Mouse (Mus musculus) spleen, postnatal 4 days (tissue): Measurements from ENCODE around the gene Slc38a3.
A peak's percentile ranks its signal among the peaks of the same experiment; 100 is the strongest.

Source experiments
- DNase-seq, 2 experiments: peaks; one replicate each; pipeline ENCODE4 v3.0.0; 2022; ENCODE audit warnings: low spot score in 2 of 2

The Slc38a3 gene

DNA sequence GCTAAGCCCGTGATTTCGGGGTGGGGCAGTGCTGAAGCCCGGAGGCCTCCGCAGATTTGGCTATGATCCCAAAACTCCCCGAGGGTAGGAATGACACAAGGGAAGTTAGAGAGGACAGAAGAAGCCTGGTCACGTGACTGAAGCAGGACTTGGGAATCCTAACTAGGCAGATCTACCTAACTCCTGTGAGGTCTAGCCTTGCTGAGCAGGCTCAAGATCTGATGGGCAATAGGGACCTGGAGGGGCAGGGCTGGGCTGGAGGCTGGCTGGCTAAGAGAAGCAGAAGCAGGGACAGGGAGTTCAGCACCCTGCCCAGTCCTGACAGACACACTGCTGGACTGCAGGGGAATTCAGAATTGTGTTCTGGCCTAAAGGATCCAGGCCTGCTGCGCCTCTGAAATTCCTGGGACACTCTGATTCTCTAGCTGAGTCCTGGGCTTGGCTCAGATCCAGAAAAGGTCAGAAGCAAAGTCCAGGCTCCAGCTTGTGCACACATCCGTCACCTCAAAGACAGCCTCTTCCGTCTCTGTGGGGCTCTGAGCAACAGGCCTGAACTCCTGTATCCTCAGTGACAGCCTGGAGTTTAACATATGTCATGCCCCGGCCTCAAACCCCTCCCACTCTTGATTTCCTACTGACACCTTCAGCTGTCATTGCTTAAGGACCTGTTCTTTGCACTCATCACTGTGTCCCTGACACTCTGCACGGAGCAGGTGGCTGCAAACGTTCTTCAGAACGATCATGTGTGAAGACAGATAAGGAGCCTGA lies 50.4 kb downstream of the Slc38a3 start:
- DNase-seq = no peak

- DNase-seq = no peak
Observed at GRCm38 (mm10) chr9:107618098-107618497, 51.2 kb downstream of the Slc38a3 start.

DNA sequence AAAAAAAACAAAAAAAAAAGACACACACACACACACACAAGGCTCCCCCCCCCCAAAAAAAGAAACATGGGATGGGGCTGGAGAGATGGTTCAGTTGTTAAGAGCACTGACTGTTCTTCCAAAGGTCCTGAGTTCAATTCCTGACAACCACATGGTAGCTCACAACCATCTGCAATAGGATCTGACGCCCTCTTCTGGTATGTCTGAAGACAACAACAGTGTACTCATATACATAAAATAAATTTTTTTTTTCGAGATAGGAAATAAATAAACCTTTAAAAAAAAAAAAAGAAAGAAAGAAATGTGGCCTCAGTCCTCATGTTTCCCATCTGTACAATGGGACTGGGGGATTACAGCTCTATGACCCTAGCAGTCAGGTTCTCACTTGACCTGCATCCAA lies 51.9 kb downstream of the Slc38a3 start:
- no peak for DNase-seq

- no peak for DNase-seq
Observed at GRCm38 (mm10) chr9:107615035-107615434, 54.3 kb downstream of the Slc38a3 start.

GRCm38 (mm10) chr9:107612945-107613569 lies 56.3 kb downstream of the Slc38a3 start:
- DNase-seq = no peak

- peak; percentile 98 to 100 for DNase-seq
Observed at GRCm38 (mm10) chr9:107612191-107612944, 57.0 kb downstream of the Slc38a3 start.

DNA sequence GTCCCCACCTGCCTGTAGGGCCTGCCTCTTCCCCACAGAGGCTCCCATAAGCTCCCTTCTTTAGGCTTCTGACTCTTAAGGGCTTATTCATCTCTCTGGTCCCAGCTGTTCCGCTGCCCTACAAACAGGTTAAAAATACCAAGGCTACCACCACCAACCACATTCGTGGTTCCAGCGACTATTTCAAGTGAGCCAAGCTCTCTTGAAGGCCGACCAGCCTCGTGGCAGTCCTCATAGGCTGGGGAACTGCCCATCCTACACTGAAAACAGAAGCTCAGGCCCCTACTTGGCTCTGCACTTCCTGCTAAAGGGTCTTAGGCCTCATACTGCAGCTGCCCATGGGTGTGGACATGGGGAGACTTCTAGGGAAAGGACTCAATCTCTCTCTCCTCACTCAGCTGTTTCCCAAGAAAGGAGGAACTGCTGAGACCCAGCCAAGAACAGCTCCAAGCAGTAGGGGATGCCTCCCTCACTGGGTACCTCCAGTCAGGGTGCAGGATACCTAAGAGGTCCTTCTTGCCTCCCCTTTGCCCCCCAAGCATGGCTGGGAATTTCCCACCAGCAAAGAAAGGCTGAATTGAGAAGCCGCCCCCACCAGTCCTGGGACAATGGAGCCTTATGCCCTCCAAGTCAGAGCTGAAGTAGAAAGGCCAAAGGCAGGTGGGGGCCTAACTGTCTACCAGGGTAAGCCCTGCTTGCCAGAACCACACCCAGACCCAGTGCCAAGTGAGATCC lies 57.7 kb downstream of the Slc38a3 start:
- DNase-seq = no peak

GRCm38 (mm10) chr9:107609433-107609830 lies 59.9 kb downstream of the Slc38a3 start:
- no peak for DNase-seq

DNA sequence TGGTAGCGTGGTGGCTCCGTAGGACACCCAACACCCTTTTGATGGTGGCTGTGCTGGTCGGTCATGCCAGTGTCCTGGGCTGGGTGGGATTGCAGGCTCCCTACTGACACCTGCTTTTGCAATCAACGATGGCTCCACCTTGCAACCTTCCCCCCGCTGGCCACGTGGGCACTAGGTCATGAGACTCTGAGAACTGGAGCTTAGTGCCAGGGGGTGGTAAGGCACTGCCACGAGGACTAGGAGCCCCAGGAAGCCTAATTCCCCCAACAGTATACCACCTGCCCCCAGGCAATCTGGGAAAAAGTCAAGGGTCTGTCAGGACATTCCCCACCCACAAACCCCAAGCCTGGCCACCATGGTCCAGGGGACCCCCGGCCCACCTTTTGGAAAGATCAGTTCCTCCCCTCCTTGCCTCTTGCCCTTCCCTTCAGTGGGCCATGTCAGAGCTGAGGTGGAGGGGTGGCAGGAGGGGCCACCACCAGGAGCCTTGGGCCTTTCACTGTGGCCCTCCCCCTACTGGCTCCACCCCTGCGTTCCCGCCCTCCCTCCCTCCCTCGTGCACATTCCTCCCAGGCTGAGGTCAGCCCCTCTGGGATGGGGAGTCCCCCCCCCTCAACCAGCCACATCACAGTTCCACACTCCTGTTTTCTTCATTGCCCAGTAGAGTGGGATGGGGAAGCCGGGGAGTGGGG lies 60.4 kb downstream of the Slc38a3 start, which contains the start of gene Sema3b:
Gene Sema3b, minus strand, starts transcription at position 489 of the 692 bp plus-strand sequence.
- no peak for DNase-seq

GRCm38 (mm10) chr9:107607653-107608245 lies 61.6 kb downstream of the Slc38a3 start:
- no peak for DNase-seq

GRCm38 (mm10) chr9:107607036-107607435 lies 62.3 kb downstream of the Slc38a3 start:
- DNase-seq = no peak

GRCm38 (mm10) chr9:107606591-107606990 lies 62.7 kb downstream of the Slc38a3 start:
- no peak for DNase-seq

DNA sequence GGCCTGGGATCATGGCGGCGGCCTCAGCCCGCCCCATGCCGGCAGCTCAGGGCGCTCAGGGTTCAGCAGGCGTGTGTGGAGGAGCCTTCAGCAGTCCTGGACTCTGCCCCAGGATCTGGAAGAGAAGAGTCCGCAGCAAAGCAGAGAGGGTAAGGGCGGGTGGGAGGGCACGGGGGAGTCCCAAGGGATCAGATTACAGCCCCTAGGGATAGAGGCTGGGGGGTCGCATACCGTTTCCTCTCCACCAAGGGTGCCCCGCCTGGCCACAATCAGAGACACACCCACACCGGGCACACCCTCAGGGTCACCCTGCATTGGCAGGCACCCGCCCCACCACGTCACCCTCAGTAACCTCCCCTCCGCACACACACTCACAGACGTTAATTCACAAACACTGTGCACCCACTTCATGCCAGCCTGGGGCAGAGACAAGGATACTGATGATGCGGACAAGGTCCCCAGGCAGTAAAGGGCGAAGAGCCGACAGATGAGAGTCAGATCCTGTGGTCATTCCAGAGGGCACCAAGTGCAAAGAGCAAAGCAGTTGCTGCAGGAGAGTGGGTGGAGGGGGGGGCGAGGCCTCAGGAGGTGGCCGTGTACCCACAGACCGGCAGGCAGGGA lies 64.2 kb downstream of the Slc38a3 start:
- DNase-seq = no peak

- no peak for DNase-seq
Observed at GRCm38 (mm10) chr9:107603251-107603650, 66.1 kb downstream of the Slc38a3 start.

DNA sequence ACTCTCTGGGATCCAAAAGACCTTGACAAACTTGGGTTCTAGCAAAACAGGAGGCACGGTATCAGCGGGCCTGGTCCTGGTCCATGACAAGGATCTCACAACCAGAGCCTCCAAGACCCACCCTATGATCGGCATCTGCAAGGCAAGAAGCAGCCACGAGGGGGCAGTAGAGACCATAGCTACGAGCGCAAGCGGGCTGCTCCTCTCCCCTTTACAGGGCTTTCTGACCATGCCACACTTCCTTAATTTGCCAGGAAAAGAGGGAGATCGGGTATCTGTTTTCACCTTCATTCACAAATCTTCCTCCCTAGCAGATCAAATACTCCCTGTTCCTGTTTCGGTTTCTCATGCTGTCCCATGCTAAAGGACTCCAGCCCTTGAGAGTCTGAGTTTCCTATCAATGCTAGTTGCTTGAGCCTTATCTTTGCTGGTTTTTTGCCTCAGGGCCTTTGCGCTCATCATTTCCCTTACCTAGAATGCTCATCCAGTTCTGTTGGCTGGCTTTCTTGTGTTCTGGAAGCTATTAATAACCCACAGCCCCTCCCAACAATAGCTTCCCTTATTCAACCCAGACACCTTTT lies 67.2 kb downstream of the Slc38a3 start:
- DNase-seq = peak; percentile 92 to 99

DNA sequence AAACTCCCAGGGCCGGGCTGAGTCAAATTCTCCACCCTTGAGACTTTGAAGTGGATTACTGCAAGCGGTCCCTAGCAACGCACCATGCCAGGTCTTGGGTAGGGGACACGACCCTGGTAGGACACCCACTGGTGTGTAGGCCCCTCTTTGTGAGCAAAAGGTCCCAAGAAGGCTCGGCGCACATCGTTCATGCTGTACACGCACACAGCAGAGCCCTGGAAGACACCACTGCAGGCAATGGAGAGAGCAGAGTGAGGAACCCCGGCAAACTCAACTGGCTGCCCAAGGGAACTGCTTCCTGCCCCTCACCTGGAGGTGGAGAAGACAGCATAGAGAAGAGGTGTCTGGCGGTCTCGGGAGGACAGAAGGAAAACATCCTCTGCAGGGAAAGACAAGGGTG lies 68.1 kb downstream of the Slc38a3 start:
- no peak for DNase-seq

DNA sequence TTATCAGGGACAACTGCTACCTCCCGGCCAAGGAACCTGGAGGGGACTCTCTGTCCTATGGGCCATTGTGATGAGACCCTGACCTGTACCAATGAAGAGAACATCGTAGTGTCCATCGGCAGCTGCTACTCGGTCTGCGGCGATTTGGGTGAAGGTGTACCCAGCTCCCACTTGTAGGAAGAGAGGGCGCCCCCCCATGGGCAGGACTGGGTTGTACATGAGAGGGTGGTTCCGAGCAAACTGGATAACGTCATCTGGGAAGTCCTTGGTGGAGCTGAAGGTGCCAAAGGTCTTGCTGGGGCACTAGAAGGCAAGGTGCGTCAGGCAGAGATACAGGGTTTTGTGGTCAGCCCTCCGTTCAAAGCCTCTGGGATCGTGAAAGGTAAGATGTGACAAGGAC lies 68.6 kb downstream of the Slc38a3 start:
- no peak for DNase-seq
